Mouse (Mus musculus) midbrain, embryonic 14.5 days (tissue): ENCODE measurements around the gene Macc1. TPM values are rescaled to one million over a fixed set of nuclear protein-coding genes. Genes with fewer than 3 reads are reported as not detected.
"Not testable (repeated sequence)": the region's sequence is repeated elsewhere in the genome, so short reads cannot be mapped to it uniquely, and the experiment has no call there.

ENCODE experiments used
- ATAC-seq: fragments of 200-750 bp; cut with Nextera tagmentation; 2 replicates; pipeline ENCODE4 v1.8.0; 2017; ENCODE audit warnings: moderate number of reproducible peaks, moderate library complexity; ENCODE audit not compliant: low FRiP score, low TSS enrichment
- DNase-seq: peaks from one replicate; pipeline ENCODE4 v3.0.0-alpha.2; 2015
- H3K27ac ChIP-seq: fragments of 300-500 bp; sonication (generic); replicated peaks from 2 replicates; pipeline ENCODE4 v1.5.1; 2014; ENCODE audit warnings: mild to moderate bottlenecking, low read depth, low read length, moderate library complexity
- H3K27me3 ChIP-seq: fragments of 300-500 bp; sonication (generic); 2 replicates; pipeline ENCODE4 v1.6.1; 2014; ENCODE audit warnings: low read length, control low read depth, mixed read lengths; ENCODE audit not compliant: control insufficient read depth, insufficient read depth
- H3K36me3 ChIP-seq: fragments of 300-500 bp; sonication (generic); 2 replicates; pipeline ENCODE4 v1.6.1; 2014; ENCODE audit warnings: low read length, control low read depth; ENCODE audit not compliant: control insufficient read depth, insufficient read depth
- H3K4me1 ChIP-seq: fragments of 300-500 bp; sonication (generic); 2 replicates; pipeline ENCODE4 v1.6.1; 2014; ENCODE audit warnings: mild to moderate bottlenecking, antibody characterized with exemption, low read length, control low read depth; ENCODE audit not compliant: control insufficient read depth, insufficient read depth
- H3K4me2 ChIP-seq: fragments of 300-500 bp; sonication (generic); 2 replicates; pipeline ENCODE4 v1.6.1; 2014; ENCODE audit warnings: mild to moderate bottlenecking, low read length, moderate library complexity
- H3K4me3 ChIP-seq: fragments of 300-500 bp; sonication (generic); replicated peaks from 2 replicates; pipeline ENCODE4 v1.5.1; 2014; ENCODE audit warnings: low read depth, low read length
- H3K9ac ChIP-seq: fragments of 300-500 bp; sonication (generic); replicated peaks from 2 replicates; pipeline ENCODE4 v1.6.1; 2014; ENCODE audit warnings: mild to moderate bottlenecking, low read length, moderate library complexity
- H3K9me3 ChIP-seq: fragments of 300-500 bp; sonication (generic); 2 replicates; pipeline ENCODE4 v1.6.1; 2016; ENCODE audit warnings: low read length, control low read depth, mixed read lengths; ENCODE audit not compliant: control insufficient read depth
- WGBS: fragments of 180-500 bp; shearing (Covaris S2); extraction: QIAGEN DNeasy Blood & Tissue Kit; methylation state at CpG from one replicate; pipeline ENCODE4 v1.1.7; 2014; 5-methylcytosine and 5-hydroxymethylcytosine counted together
- polyA plus RNA-seq: library from polyadenylated mRNA; unstranded; fragments of >200 nt; fragmentation: Nextera tagmentation; extraction: Ambion mirVana; gene quantifications from 2 replicates; pipeline ENCODE4 v1.2.1, GENCODE M21; 2014

Gene Macc1
- polyA plus RNA-seq, 1 experiment from 2014 or later, result not detected

GRCm38 (mm10) chr12:119313014-119313763, 881 bp upstream of the Macc1 start:
- H3K4me1 ChIP-seq, result no peaks in the 10 kb centered on the region
- no peak overlapping the region for H3K9ac ChIP-seq
- no peak overlapping the region for H3K4me3 ChIP-seq
- H3K9me3 ChIP-seq, result no peaks in the 10 kb centered on the region
- H3K36me3 ChIP-seq, result no peaks in the 10 kb centered on the region
- 84% methylated on average over 3 of the region's 3 CpGs for WGBS
- ATAC-seq, result no peak
- H3K27ac ChIP-seq, result no peak overlapping the region
- no peak overlapping the region for H3K4me2 ChIP-seq
- DNase-seq, result no peak
- H3K27me3 ChIP-seq, result no peaks in the 10 kb centered on the region

DNA sequence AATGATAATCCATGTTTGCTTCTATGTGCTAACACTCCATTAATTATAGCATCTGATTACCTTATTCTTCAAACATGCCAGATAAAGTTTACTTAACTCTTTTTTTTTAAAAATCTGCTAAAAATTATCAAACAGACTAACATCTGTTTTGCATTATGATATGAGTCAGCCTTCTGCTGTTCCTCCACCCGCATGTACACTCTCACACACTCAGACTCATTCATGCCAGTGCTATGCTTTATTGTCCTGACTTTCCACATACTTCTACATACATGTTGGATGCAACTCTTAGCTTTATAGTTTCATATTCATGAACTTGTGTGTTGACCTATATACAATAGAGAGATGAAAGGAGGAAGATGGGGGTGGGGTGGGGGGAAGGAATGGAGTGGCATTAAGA, 4.7 kb downstream of the Macc1 start:
- WGBS, result 93% methylated on average over 1 of the region's 1 CpGs
- H3K36me3 ChIP-seq, result no peaks in the 10 kb centered on the region
- H3K27ac ChIP-seq, result no peak overlapping the region
- H3K4me3 ChIP-seq, result no peak overlapping the region
- DNase-seq (no peak), ATAC-seq (no peak)
- H3K9ac ChIP-seq, result no peak overlapping the region
- H3K4me1 ChIP-seq, result no peaks in the 10 kb centered on the region
- no peaks in the 10 kb centered on the region for H3K27me3 ChIP-seq
- no peak overlapping the region for H3K4me2 ChIP-seq
- H3K9me3 ChIP-seq, result no peaks in the 10 kb centered on the region

GRCm38 (mm10) chr12:119325400-119325799, 11.3 kb downstream of the Macc1 start:
- no peaks in the 10 kb centered on the region for H3K4me1 ChIP-seq
- H3K27me3 ChIP-seq, result no peaks in the 10 kb centered on the region
- DNase-seq (peak; percentile 39), ATAC-seq (no peak)
- no peak overlapping the region for H3K9ac ChIP-seq
- no peaks in the 10 kb centered on the region for H3K36me3 ChIP-seq
- no peak overlapping the region for H3K4me3 ChIP-seq
- H3K9me3 ChIP-seq, result no peaks in the 10 kb centered on the region
- H3K27ac ChIP-seq, result no peak overlapping the region
- no peak overlapping the region for H3K4me2 ChIP-seq

DNA sequence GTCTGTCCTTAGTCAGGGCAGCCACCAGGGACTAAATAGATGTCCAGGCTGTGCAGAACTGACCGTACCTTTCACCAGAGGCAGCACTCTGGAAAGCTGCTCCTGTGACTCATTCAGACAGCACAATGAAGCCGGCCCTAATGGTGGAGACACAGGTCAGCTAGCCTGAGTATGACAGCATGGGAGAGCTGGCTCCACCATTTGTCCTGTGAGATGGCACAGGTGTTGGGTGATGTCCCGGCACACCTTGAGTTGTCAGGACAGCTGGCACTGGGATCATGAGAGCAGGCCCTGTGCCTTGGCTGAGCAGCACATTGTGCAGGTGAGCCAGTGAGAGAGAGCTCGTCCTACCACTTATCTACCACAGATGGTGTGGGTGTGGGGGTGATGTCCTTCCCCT, 16.6 kb downstream of the Macc1 start:
- no peaks in the 10 kb centered on the region for H3K36me3 ChIP-seq
- DNase-seq, result no peak
- peak; percentile 43; the same call in 1 of the 2 replicates for ATAC-seq

DNA sequence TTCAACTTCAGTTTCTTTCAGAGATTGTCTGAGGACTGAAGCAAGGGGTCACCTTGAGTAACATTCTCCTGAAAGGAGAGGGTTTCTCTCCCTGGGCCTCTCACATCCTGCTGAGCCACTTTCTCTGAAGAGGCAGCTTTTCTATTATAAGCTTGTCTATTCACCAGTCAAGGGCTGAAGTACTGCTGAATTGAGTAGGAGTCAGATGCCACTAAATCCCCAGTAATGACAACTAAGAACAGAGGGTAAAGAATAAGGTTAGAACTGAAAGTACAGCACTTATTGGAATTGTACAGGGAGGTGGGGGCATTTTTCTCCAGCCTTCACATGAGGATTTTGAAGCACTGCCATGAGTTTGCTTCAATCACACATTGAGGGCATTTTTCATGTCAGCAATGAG, 19.3 kb downstream of the Macc1 start:
- ATAC-seq (no peak), DNase-seq (peak; percentile 11)
- Histone ChIP-seq H3K27ac (no peak overlapping the region), H3K4me1 (no peaks in the 10 kb centered on the region), H3K4me3 (no peak overlapping the region), H3K27me3 (no peaks in the 10 kb centered on the region), H3K36me3 (no peaks in the 10 kb centered on the region), H3K9me3 (no peaks in the 10 kb centered on the region), H3K4me2 (no peak overlapping the region), H3K9ac (no peak overlapping the region)

More for the DNA sequence above, 16.6 kb downstream of the Macc1 start:
- 86% methylated on average over 4 of the region's 4 CpGs for WGBS
- no peak overlapping the region for H3K4me3 ChIP-seq
- H3K27ac ChIP-seq, result no peak overlapping the region
- H3K9me3 ChIP-seq, result no peaks in the 10 kb centered on the region
- H3K27me3 ChIP-seq, result no peaks in the 10 kb centered on the region
- H3K4me2 ChIP-seq, result no peak overlapping the region
- H3K4me1 ChIP-seq, result no peaks in the 10 kb centered on the region
- H3K9ac ChIP-seq, result no peak overlapping the region

- H3K4me3 ChIP-seq, H3K27ac ChIP-seq, H3K4me1 ChIP-seq, H3K9ac ChIP-seq, H3K9me3 ChIP-seq, H3K36me3 ChIP-seq, H3K27me3 ChIP-seq: not testable (repeated sequence)
- 27% methylated on average over 16 of the region's 16 CpGs for WGBS
- DNase-seq (peak; percentile 28), ATAC-seq (peak; percentile 37; the same call in 1 of the 2 replicates)
- H3K4me2 ChIP-seq, result peak overlapping the region; percentile 7; the same call in 1 of the 2 replicates
These were observed 38.5 kb downstream of the Macc1 start for GRCm38 (mm10) chr12:119352579-119352978.

DNA sequence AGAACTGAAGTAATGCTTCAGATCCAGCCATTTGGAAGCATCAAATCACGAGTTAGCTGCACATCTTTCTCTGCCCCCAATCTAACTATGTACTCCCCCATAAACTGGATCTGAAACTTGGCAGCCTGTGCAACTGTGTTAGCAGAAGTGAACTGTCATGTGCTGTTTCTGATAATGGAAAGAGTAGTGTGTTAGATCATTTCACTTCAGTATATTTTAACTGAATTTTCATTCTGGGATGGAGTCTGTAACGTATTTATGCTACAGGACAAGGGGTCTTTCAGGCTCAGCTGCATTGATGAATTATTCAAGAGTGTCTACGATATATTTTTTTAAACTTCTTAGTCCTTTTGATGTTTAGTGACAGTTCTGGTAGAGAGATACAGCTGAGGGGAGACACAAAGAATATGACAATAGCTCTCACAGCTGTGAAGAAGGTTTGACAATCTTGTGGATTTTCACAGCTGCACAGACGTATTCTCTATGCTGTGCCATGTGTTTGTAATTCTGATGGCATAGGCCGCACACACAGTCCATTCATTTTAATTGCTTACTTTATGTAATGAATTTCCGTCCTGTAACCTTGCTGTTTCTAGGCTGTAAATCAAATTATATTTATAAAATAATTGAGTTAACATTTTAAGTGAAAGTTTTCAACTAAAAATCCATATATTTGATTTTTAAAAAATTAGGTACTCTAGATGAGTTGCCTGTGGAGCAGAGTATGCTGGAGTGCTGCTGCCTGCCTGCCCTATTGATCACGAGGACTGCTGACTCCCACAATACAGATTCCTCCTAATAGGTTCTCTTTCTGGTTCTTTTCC, 43.6 kb downstream of the Macc1 start:
- H3K9ac ChIP-seq, result no peak overlapping the region
- no peaks in the 10 kb centered on the region for H3K36me3 ChIP-seq
- peak overlapping the region; percentile 34 for H3K4me2 ChIP-seq
- no peaks in the 10 kb centered on the region for H3K9me3 ChIP-seq
- DNase-seq (peak; percentile 51), ATAC-seq (peak; percentile 77)
- H3K4me1 ChIP-seq, result peaks cover 3% of the 10 kb centered on the region; the same call in 1 of the 2 replicates
- no peak overlapping the region for H3K27ac ChIP-seq
- H3K27me3 ChIP-seq, result no peaks in the 10 kb centered on the region
- H3K4me3 ChIP-seq, result no peak overlapping the region
- 16% methylated on average over 7 of the region's 7 CpGs for WGBS

- Histone ChIP-seq H3K27ac (no peak overlapping the region), H3K9ac (no peak overlapping the region), H3K4me2 (no peak overlapping the region), H3K4me3 (no peak overlapping the region), H3K4me1 (peaks cover 3% of the 10 kb centered on the region; the same call in 1 of the 2 replicates), H3K36me3 (no peaks in the 10 kb centered on the region), H3K9me3 (no peaks in the 10 kb centered on the region), H3K27me3 (no peaks in the 10 kb centered on the region)
- DNase-seq, result no peak
- ATAC-seq, result no peak
- 45% methylated on average over 1 of the region's 1 CpGs for WGBS
These were observed 44.1 kb downstream of the Macc1 start for GRCm38 (mm10) chr12:119358242-119358515.

- Histone ChIP-seq H3K9ac (no peak overlapping the region), H3K4me2 (no peak overlapping the region), H3K4me3 (no peak overlapping the region), H3K27ac (no peak overlapping the region), H3K9me3 (no peaks in the 10 kb centered on the region), H3K4me1 (no peaks in the 10 kb centered on the region), H3K36me3 (no peaks in the 10 kb centered on the region), H3K27me3 (no peaks in the 10 kb centered on the region)
- 54% methylated on average over 1 of the region's 1 CpGs for WGBS
- ATAC-seq (no peak), DNase-seq (no peak)
These were observed 51.0 kb downstream of the Macc1 start for GRCm38 (mm10) chr12:119365041-119365440.
